Mouse (Mus musculus) bone marrow, adult 2 months (tissue): ENCODE data around the gene Psenen.

Experiments used
- CTCF ChIP-seq: fragments of 200-500 bp; IDR thresholded peaks from 2 replicates; pipeline ENCODE4 v1.5.1; 2011; ENCODE audit warnings: low read length, control low read depth; ENCODE audit not compliant: control insufficient read depth, insufficient read depth
- POLR2A ChIP-seq: fragments of 200-500 bp; IDR thresholded peaks from 2 replicates; pipeline ENCODE4 v1.6.1; 2011; ENCODE audit warnings: low read depth, mild to moderate bottlenecking, control low read depth, low read length, borderline replicate concordance; ENCODE audit not compliant: control insufficient read depth

DNA sequence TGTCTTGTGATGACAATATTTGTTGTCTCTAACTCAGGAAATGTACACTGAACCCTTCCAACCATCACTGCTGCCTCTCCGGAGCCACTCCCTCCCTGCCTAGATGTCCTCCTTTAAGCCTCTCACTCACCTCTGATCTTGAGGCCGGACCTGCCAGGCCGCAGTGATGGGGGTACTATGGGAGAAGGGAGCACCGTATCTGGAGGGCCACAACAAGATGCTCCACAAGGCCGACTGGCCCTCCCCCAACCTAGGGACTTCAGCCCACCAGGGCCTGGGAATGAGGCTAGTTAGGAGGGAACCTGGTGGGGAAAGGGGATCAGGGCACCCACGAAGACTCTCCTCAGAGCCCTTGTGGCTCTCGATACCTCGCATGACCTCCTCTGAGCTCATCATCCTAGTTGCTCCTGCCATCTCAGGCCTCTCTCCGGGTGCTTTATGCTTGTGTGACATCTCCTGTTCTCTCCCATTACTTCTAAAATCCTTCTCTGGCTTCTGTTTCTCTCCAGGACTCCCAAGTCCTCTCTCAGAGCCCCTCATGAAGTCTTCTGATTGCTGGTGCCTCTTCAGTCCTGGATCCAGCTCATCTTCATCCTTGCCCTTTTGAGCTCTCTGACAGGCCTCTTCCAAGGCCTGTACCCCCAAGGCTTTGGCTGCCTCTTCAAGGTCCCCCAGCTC is 27.6 kb upstream of the Psenen start:
- TF ChIP-seq CTCF, result no peak
- TF ChIP-seq POLR2A, result no peak
